Mouse (Mus musculus): ENCODE measurements around the gene H2-Q1. TPM values are rescaled to one million over a fixed set of nuclear protein-coding genes. Genes with fewer than 3 reads are reported as not detected.
"Not testable (repeated sequence)": the region's sequence is repeated elsewhere in the genome, so short reads cannot be mapped to it uniquely, and the experiment has no call there.

Gene H2-Q1
- polyA plus RNA-seq, 1 experiment from 2014 or later, result not detected

GRCm38 (mm10) chr17:35326000-35326399, 5.8 kb downstream of the H2-Q1 start:
- not testable (repeated sequence) for H3K4me2 ChIP-seq (ENCODE audit: low read depth)

GRCm38 (mm10) chr17:35329714-35330113, 9.5 kb downstream of the H2-Q1 start:
- ATAC-seq (ENCODE audit: insufficient read depth, low FRiP score, low TSS enrichment), result not testable (repeated sequence)

More at GRCm38 (mm10) chr17:35326000-35326399, 5.8 kb downstream of the H2-Q1 start:
- not testable (repeated sequence) for H3K4me3 ChIP-seq (ENCODE audit: low read depth, low read length); H3K9me3 ChIP-seq (ENCODE audit: control insufficient read depth, low read length); H3K27me3 ChIP-seq (ENCODE audit: control insufficient read depth, insufficient read depth, low read length); ATAC-seq (ENCODE audit: insufficient read depth, low FRiP score, low TSS enrichment); H3K9ac ChIP-seq (ENCODE audit: low read length); H3K27ac ChIP-seq (ENCODE audit: low read depth, low read length); H3K36me3 ChIP-seq (ENCODE audit: control insufficient read depth, insufficient read depth, low read length); H3K4me1 ChIP-seq (ENCODE audit: control insufficient read depth, insufficient read depth, low read length); DNase-seq (ENCODE audit: low spot score)

GRCm38 (mm10) chr17:35331546-35331945, 11.3 kb downstream of the H2-Q1 start:
- DNase-seq (ENCODE audit: low spot score); H3K9ac ChIP-seq (ENCODE audit: low read length); H3K27ac ChIP-seq (ENCODE audit: low read depth, low read length); H3K36me3 ChIP-seq (ENCODE audit: control insufficient read depth, insufficient read depth, low read length); H3K4me2 ChIP-seq (ENCODE audit: low read depth); H3K4me3 ChIP-seq (ENCODE audit: low read depth, low read length); H3K9me3 ChIP-seq (ENCODE audit: control insufficient read depth, low read length); H3K27me3 ChIP-seq (ENCODE audit: control insufficient read depth, insufficient read depth, low read length); H3K4me1 ChIP-seq (ENCODE audit: control insufficient read depth, insufficient read depth, low read length); ATAC-seq (ENCODE audit: insufficient read depth, low FRiP score, low TSS enrichment): not testable (repeated sequence)
- WGBS, result 72% methylated on average over 6 of the region's 6 CpGs

More at GRCm38 (mm10) chr17:35329714-35330113, 9.5 kb downstream of the H2-Q1 start:
- H3K4me1 ChIP-seq (ENCODE audit: control insufficient read depth, insufficient read depth, low read length); H3K4me3 ChIP-seq (ENCODE audit: low read depth, low read length); DNase-seq (ENCODE audit: low spot score); H3K9ac ChIP-seq (ENCODE audit: low read length); H3K27ac ChIP-seq (ENCODE audit: low read depth, low read length); H3K27me3 ChIP-seq (ENCODE audit: control insufficient read depth, insufficient read depth, low read length); H3K9me3 ChIP-seq (ENCODE audit: control insufficient read depth, low read length); H3K36me3 ChIP-seq (ENCODE audit: control insufficient read depth, insufficient read depth, low read length); H3K4me2 ChIP-seq (ENCODE audit: low read depth): not testable (repeated sequence)
- 56% methylated on average over 3 of the region's 3 CpGs for WGBS

GRCm38 (mm10) chr17:35342071-35342671, 22.0 kb downstream of the H2-Q1 start, which contains the start of gene H2-Q2:
Gene H2-Q2 (plus strand): TSS chr17:35342242.
- no peaks in the 10 kb centered on the region for H3K9me3 ChIP-seq (ENCODE audit: control insufficient read depth, low read length)
- DNase-seq (ENCODE audit: low spot score) (peak; percentile 36), ATAC-seq (ENCODE audit: insufficient read depth, low FRiP score, low TSS enrichment) (no peak)
- peaks cover 4% of the 10 kb centered on the region for H3K4me1 ChIP-seq (ENCODE audit: control insufficient read depth, insufficient read depth, low read length)
- H3K27ac ChIP-seq (ENCODE audit: low read depth, low read length), result no peak within 1 kb of the TSS
- peak within 1 kb of the TSS; percentile 34 for H3K4me3 ChIP-seq (ENCODE audit: low read depth, low read length)
- H3K9ac ChIP-seq (ENCODE audit: low read length), result peak within 1 kb of the TSS; percentile 44; the same call in 1 of the 2 replicates
- H3K27me3 ChIP-seq (ENCODE audit: control insufficient read depth, insufficient read depth, low read length), result peaks cover 22% of the 10 kb centered on the region
- no peaks in the 10 kb centered on the region for H3K36me3 ChIP-seq (ENCODE audit: control insufficient read depth, insufficient read depth, low read length)
- 0% methylated on average over 39 of the region's 40 CpGs for WGBS
- peak within 1 kb of the TSS; percentile 63 for H3K4me2 ChIP-seq (ENCODE audit: low read depth)

- Histone ChIP-seq H3K4me3 (ENCODE audit: low read depth, low read length) (peak overlapping the region; percentile 34), H3K36me3 (ENCODE audit: control insufficient read depth, insufficient read depth, low read length) (no peaks in the 10 kb centered on the region), H3K4me1 (ENCODE audit: control insufficient read depth, insufficient read depth, low read length) (peaks cover 4% of the 10 kb centered on the region), H3K4me2 (ENCODE audit: low read depth) (peak overlapping the region; percentile 63), H3K9ac (ENCODE audit: low read length) (0 out of 2 replicates have a peak overlapping the region, but pooled peaks have one; percentile 44), H3K9me3 (ENCODE audit: control insufficient read depth, low read length) (no peaks in the 10 kb centered on the region), H3K27ac (ENCODE audit: low read depth, low read length) (no peak overlapping the region), H3K27me3 (ENCODE audit: control insufficient read depth, insufficient read depth, low read length) (peaks cover 22% of the 10 kb centered on the region)
- no peak for ATAC-seq (ENCODE audit: insufficient read depth, low FRiP score, low TSS enrichment)
- WGBS, result 3% methylated on average over 41 of the region's 46 CpGs
- peak; percentile 23 for DNase-seq (ENCODE audit: low spot score)
Measured at GRCm38 (mm10) chr17:35342711-35343476, 22.7 kb downstream of the H2-Q1 start.

- H3K9me3 ChIP-seq (ENCODE audit: control insufficient read depth, low read length); H3K27me3 ChIP-seq (ENCODE audit: control insufficient read depth, insufficient read depth, low read length); H3K4me3 ChIP-seq (ENCODE audit: low read depth, low read length); H3K9ac ChIP-seq (ENCODE audit: low read length); ATAC-seq (ENCODE audit: insufficient read depth, low FRiP score, low TSS enrichment); H3K36me3 ChIP-seq (ENCODE audit: control insufficient read depth, insufficient read depth, low read length); DNase-seq (ENCODE audit: low spot score); H3K4me1 ChIP-seq (ENCODE audit: control insufficient read depth, insufficient read depth, low read length); H3K4me2 ChIP-seq (ENCODE audit: low read depth); H3K27ac ChIP-seq (ENCODE audit: low read depth, low read length): not testable (repeated sequence)
Measured at GRCm38 (mm10) chr17:35347659-35348058, 27.5 kb downstream of the H2-Q1 start.

- 70% methylated on average over 6 of the region's 6 CpGs for WGBS
- not testable (repeated sequence) for H3K4me3 ChIP-seq (ENCODE audit: low read depth, low read length); ATAC-seq (ENCODE audit: insufficient read depth, low FRiP score, low TSS enrichment); H3K4me2 ChIP-seq (ENCODE audit: low read depth); H3K4me1 ChIP-seq (ENCODE audit: control insufficient read depth, insufficient read depth, low read length); H3K9ac ChIP-seq (ENCODE audit: low read length); H3K27ac ChIP-seq (ENCODE audit: low read depth, low read length); H3K36me3 ChIP-seq (ENCODE audit: control insufficient read depth, insufficient read depth, low read length); H3K27me3 ChIP-seq (ENCODE audit: control insufficient read depth, insufficient read depth, low read length); DNase-seq (ENCODE audit: low spot score); H3K9me3 ChIP-seq (ENCODE audit: control insufficient read depth, low read length)
Measured at GRCm38 (mm10) chr17:35353275-35353674, 33.1 kb downstream of the H2-Q1 start.

- no peak overlapping the region for H3K9ac ChIP-seq (ENCODE audit: low read length)
- 69% methylated on average over 2 of the region's 2 CpGs for WGBS
- ATAC-seq (ENCODE audit: insufficient read depth, low FRiP score, low TSS enrichment), result no peak
- H3K4me1 ChIP-seq (ENCODE audit: control insufficient read depth, insufficient read depth, low read length), result no peaks in the 10 kb centered on the region
- peaks cover 3% of the 10 kb centered on the region; the same call in 1 of the 2 replicates for H3K27me3 ChIP-seq (ENCODE audit: control insufficient read depth, insufficient read depth, low read length)
- H3K36me3 ChIP-seq (ENCODE audit: control insufficient read depth, insufficient read depth, low read length), result no peaks in the 10 kb centered on the region
- no peak overlapping the region for H3K27ac ChIP-seq (ENCODE audit: low read depth, low read length)
- DNase-seq (ENCODE audit: low spot score), result no peak
- H3K4me3 ChIP-seq (ENCODE audit: low read depth, low read length), result no peak overlapping the region
- H3K9me3 ChIP-seq (ENCODE audit: control insufficient read depth, low read length), result no peaks in the 10 kb centered on the region
- H3K4me2 ChIP-seq (ENCODE audit: low read depth), result no peak overlapping the region
Measured at GRCm38 (mm10) chr17:35354071-35354470, 33.9 kb downstream of the H2-Q1 start.

GRCm38 (mm10) chr17:35357086-35357485, 36.9 kb downstream of the H2-Q1 start:
- Histone ChIP-seq H3K27me3 (ENCODE audit: control insufficient read depth, insufficient read depth, low read length) (peaks cover 5% of the 10 kb centered on the region; the same call in 1 of the 2 replicates), H3K9ac (ENCODE audit: low read length) (no peak overlapping the region), H3K9me3 (ENCODE audit: control insufficient read depth, low read length) (no peaks in the 10 kb centered on the region), H3K27ac (ENCODE audit: low read depth, low read length) (no peak overlapping the region), H3K4me2 (ENCODE audit: low read depth) (no peak overlapping the region), H3K4me1 (ENCODE audit: control insufficient read depth, insufficient read depth, low read length) (no peaks in the 10 kb centered on the region), H3K4me3 (ENCODE audit: low read depth, low read length) (no peak overlapping the region), H3K36me3 (ENCODE audit: control insufficient read depth, insufficient read depth, low read length) (no peaks in the 10 kb centered on the region)
- DNase-seq (ENCODE audit: low spot score), result no peak
- 55% methylated on average over 1 of the region's 1 CpGs for WGBS
- no peak for ATAC-seq (ENCODE audit: insufficient read depth, low FRiP score, low TSS enrichment)

Data from neural tube, embryonic 11.5 days (tissue).